Mouse (Mus musculus): ENCODE data around the gene Atp6v1c2.

Atp6v1c2 gene

DNA sequence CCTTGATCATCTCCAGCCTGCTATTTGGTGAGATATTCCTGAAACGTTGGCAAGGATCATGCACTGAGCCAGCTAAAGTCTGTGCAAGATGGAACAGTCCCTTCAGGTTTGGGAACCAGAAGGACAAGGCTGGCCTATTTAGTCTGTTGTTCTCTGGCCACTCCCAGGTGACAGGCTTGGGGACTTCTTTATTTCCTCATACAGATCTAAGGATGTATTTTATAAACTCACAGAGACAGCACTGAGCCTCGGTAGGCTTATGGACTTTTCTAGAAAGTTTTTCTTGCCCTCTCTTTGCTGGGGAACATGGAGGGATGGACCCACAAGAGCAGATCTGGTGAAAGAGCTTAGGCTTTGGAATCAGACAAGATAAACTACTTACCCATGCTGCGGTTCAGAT, at the start of gene Atp6v1c2:
TSS of gene Atp6v1c2 (minus strand) at position 101 of the 400 bp plus-strand sequence.
- no peak for DNase-seq (ENCODE audit: low read depth, low spot score)

DNA sequence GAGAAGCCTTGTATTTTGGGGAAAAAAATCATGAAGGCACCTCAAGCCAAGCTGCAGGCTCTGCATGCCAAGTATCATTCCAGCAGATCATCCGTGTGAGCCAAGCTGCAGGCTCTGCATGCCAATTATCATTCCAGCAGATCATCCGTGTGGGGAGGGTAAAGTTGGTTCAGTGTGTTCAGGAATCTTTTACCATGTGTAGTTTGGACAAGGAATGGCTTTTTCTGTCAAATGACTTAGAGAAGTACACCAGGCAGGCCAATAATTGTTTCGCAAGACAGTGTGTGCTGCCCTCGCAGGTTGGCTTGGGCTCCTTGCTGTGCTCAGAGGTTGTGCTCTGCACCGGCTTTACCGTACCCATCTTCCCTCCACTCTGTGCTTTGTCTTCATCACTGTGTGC, 47.4 kb upstream of the Atp6v1c2 start:
- DNase-seq (ENCODE audit: low read depth, low spot score): no peak

GRCm38 (mm10) chr12:17375243-17375642, 46.1 kb upstream of the Atp6v1c2 start:
- DNase-seq (ENCODE audit: low read depth, low spot score): no peak

GRCm38 (mm10) chr12:17373470-17373975, 44.4 kb upstream of the Atp6v1c2 start:
- DNase-seq (ENCODE audit: low read depth, low spot score): no peak

- DNase-seq (ENCODE audit: low read depth, low spot score): no peak
Observed at GRCm38 (mm10) chr12:17372696-17373095, 43.5 kb upstream of the Atp6v1c2 start.

DNA sequence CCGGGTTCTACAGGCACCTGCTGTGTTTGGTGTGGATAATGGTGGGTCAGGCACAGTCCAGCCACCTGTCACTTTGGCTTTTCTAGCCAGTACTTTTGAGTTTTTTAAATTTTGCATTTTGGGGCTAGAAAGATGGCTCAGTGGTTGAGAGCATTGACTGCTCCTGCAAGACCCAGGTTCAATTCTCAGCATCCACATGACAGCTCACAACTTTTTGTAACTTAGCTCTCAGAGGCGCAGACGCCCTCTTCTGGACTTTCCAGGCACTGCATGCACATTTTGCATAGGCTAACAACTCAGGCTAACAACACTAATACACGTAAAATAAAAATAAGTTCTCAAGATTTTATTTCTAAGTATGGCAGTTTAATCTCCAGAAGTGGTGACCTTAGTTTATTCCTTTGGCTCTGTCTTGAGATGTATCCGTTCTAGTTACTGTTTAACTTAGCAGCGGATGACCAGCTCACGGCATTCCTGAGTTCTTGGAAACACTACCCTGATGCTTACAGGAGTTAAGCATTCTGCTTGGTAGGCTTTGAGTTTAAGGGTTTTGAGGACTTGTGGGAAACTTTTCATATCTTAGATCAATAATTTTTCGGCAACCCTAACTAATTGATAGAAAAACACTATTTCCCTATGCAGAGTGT, 42.6 kb upstream of the Atp6v1c2 start:
- peak; percentile 33 for DNase-seq (ENCODE audit: low read depth, low spot score)

DNA sequence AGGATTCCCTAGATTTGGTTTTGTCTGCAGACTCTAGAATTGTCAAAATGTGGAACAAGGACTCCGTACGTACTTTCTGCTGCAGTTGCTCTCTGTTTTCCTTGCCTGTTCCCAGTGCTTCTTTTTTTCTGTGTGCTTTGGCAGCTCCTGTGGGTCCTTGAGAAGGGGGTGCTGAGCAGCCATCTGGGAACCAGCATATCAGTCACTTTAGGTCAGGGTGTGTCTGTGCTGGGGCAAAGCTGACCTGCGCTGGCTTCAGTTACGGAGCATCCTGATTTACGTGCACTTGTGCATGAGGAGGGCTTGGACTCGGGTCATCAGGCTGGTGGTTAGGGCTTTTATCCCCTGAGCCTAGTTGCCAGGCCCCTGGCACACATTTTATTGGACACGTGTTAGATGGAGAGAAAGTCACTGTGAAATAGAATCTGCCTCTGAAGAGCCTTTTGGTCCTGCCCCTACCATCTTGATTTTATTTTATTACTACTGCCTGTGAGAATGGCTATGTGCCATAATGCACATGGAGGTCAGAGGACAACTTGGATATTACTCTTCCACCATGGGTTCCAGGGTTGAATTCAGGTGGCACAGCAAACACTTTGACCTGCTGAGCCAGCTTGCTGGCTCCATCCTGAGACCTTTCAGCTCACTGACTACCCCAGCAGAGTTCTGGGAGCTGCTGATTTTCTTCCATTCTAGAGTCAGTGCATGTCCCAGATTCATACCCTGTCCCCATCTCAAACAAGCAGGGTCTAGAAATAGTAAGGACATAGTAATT, 40.6 kb upstream of the Atp6v1c2 start:
- no peak for DNase-seq (ENCODE audit: low read depth, low spot score)

- DNase-seq (ENCODE audit: low read depth, low spot score): no peak
Observed at GRCm38 (mm10) chr12:17369111-17369510, 40.0 kb upstream of the Atp6v1c2 start.

DNA sequence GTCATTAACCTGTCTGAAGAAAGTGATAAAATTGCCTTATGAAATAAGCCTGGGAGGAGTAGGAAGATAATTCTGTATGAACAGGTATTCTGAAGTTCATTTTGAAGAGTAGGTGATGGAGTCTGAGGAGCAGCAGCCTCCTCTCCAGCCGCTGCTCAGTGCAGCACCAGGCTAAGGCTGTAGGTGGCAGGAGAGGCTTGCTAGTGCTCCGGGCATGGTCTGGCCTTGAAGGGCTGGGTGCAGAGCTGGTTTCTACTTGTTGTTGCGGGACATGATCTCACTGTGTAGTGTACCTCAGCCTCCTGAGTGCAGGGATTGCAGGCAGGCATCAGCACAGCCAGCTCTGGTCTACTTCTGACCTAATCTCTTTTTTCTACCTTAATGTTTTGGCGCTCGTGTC, 37.8 kb upstream of the Atp6v1c2 start:
- peak; percentile 26 for DNase-seq (ENCODE audit: low read depth, low spot score)

- DNase-seq (ENCODE audit: low read depth, low spot score): no peak
Observed at GRCm38 (mm10) chr12:17362316-17362715, 33.2 kb upstream of the Atp6v1c2 start.

DNA sequence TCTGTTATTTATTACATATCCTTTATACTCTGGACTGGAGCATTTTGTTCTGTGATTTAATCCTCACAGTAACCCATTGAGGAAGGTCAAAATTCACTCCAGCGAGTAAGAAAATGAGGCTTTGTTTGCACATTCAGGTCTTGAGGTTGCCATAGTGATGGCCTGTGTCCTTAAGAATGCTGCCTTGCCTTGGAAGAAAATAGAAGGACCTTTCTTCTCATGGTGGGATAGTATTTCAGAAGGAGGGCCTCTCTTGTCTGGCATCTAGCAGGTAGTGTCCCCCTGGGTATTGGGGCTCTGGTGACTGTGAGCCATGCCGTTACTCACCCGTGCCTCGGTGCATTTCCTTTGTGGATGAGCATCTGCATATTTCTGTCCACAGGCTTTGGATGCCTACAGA, 31.5 kb upstream of the Atp6v1c2 start:
- no peak for DNase-seq (ENCODE audit: low read depth, low spot score)

- no peak for DNase-seq (ENCODE audit: low read depth, low spot score)
Observed at GRCm38 (mm10) chr12:17360104-17360503, 30.9 kb upstream of the Atp6v1c2 start.

GRCm38 (mm10) chr12:17358981-17359380, 29.8 kb upstream of the Atp6v1c2 start:
- DNase-seq (ENCODE audit: low read depth, low spot score): no peak

GRCm38 (mm10) chr12:17357795-17358194, 28.6 kb upstream of the Atp6v1c2 start:
- DNase-seq (ENCODE audit: low read depth, low spot score): no peak

- no peak for DNase-seq (ENCODE audit: low read depth, low spot score)
Observed at GRCm38 (mm10) chr12:17356853-17357252, 27.7 kb upstream of the Atp6v1c2 start.

DNA sequence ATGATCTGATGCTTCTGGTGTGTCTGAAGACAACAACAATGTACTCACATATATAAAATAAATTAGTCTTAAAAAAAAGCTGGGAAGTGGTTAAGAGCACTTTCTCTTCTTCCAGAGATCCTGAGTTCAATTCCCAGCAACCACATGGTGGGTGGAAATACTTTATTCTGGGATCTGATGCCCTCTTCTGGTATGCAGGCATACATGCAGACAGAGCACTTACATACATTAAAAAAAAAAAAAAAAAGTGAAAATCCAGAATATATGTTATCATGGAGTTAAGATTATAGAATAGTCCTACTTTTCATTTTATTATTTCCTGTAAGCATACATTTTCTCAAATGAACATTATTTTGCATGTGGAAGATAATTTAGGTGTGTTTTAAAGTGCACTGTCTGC, 20.9 kb upstream of the Atp6v1c2 start:
- DNase-seq (ENCODE audit: low read depth, low spot score): no peak

GRCm38 (mm10) chr12:17348048-17349036, 19.2 kb upstream of the Atp6v1c2 start, which contains the start of gene Nol10:
Gene Nol10, plus strand, starts transcription at chr12:17348458.
- DNase-seq (ENCODE audit: low read depth, low spot score): peak; percentile 83

DNA sequence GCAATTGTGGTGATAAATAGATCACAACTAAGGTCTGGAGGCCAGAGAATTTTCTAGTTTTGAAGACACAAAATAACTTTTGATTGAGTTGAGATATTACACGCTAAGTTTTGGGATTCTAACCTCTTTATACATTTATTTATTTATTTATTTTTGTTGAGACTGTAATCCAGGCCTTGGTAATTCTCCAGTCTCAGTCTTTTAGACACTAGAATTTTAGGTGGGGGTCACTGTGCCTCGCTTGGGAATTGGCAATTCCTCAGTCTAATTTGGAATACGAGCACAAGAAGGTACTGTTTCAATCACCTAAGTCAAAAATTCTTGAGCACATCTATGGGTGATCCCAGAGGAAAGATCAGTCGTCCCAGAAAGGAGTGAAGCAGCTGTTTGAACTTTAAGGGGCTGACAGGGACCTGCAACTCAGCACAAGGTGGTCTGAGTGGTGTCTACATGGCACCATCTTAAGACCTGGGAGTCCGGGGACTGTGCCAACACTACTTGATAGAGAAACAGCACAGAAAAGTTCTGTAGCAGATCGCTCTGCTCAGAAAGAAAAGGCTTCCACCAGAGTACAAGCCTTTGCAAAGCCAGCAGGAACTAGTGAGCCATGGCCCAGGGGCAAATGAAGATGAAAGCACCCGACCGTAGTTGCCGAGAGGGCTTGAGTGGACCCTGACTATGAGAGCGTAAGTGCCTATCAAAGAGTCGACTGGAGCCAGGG, 18.3 kb upstream of the Atp6v1c2 start:
- DNase-seq (ENCODE audit: low read depth, low spot score): no peak

DNA sequence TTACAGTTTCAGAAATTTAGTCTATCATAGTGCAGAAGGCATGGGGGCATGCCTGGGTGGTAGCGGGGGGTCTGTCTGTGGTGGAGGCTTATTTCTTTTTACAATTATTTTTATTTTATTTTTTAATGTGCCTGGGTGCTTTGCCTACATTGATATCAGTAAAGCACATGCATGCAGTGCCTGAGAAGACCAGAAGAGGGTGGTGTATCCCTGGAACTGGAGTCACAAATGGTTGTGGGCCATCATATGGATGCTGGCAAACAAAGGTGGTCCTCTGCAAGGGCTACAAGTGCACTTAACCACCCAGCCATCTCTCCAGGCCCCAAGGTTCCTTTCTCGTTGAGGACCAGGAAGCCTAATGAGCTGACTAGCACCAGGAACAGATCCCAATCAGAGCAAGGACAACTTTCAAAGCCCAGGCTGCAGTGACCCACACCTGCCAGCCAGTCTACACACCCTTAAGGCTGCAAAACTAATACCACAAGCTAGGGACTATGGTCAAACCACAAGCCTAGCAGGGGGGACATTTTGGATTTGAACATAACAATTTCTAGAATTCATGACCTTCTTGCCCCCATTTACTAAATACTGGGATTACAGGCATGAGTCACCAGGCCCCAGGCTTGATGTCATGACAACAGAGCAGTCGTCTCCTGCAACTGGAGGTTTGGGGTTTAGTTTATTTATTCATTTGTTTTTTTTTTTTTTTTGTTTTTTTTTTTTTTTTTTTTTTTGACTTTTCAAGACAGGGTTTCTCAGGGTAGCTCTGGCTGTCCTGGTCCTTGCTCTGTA, 10.2 kb upstream of the Atp6v1c2 start:
- DNase-seq (ENCODE audit: low read depth, low spot score): no peak

DNA sequence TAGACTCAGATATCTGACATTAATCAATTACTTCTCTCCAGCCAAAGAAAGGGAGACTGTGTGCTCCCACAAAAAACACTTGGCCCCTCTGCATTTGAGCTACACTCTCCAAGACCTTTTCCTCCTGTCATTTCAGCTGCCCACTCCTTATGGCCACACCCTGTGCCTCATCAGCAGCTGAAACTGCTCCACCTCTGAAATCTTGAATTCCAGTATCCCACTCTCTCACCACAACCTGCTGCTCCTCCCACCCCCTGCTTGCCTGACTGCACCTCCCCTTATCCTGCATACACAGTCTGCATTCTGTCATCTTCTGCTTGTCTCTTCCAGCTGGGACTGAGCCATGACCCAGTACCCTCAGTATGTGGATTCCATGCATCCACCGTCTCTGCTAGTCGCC, 9.2 kb upstream of the Atp6v1c2 start:
- no peak for DNase-seq (ENCODE audit: low read depth, low spot score)

Data from WW6 (cell line).